Mouse (Mus musculus): ENCODE measurements around the gene Cdc42bpg.

GRCm38 (mm10) chr19:6321786-6322621 lies 15.7 kb downstream of the Cdc42bpg start:
- no peak for TF ChIP-seq CTCF (IDR thresholded peaks at IDR 0.05; ENCODE audit: extremely low read depth, insufficient read depth, low read length)
- no peak for TF ChIP-seq POLR2A (IDR thresholded peaks at IDR 0.05; ENCODE audit: extremely low read depth, insufficient read depth, low read length)
